Mouse (Mus musculus): Measurements from ENCODE around the gene Spag17. TPM values are rescaled to one million over a fixed set of nuclear protein-coding genes. Genes with fewer than 3 reads are reported as not detected.

Gene Spag17
- polyA plus RNA-seq, 1 experiment from 2014 or later, result 0.52 TPM

- H3K27ac ChIP-seq (ENCODE audit: low read depth, low read length), result no peak overlapping the region
- H3K9me3 ChIP-seq (ENCODE audit: control insufficient read depth, low read length), result no peaks in the 10 kb centered on the region
- ATAC-seq (ENCODE audit: low read depth), result no peak
- no peak overlapping the region for H3K4me3 ChIP-seq (ENCODE audit: low read depth, low read length)
- no peaks in the 10 kb centered on the region for H3K27me3 ChIP-seq (ENCODE audit: control insufficient read depth, insufficient read depth, low read length)
- H3K4me1 ChIP-seq (ENCODE audit: control insufficient read depth, insufficient read depth, low read length), result peaks cover 15% of the 10 kb centered on the region
- H3K4me2 ChIP-seq (ENCODE audit: low read depth, low read length), result no peak overlapping the region
- no peaks in the 10 kb centered on the region for H3K36me3 ChIP-seq (ENCODE audit: control insufficient read depth, insufficient read depth, low read length)
- no peak overlapping the region for H3K9ac ChIP-seq (replicated peaks; ENCODE audit: low read depth, low read length)
Measured at GRCm38 (mm10) chr3:100164991-100165390, 279.8 kb downstream of the Spag17 start.

GRCm38 (mm10) chr3:100176031-100176430 is 290.8 kb downstream of the Spag17 start:
- Histone ChIP-seq H3K9ac (replicated peaks; ENCODE audit: low read depth, low read length) (no peak overlapping the region), H3K4me1 (ENCODE audit: control insufficient read depth, insufficient read depth, low read length) (no peaks in the 10 kb centered on the region), H3K27me3 (ENCODE audit: control insufficient read depth, insufficient read depth, low read length) (no peaks in the 10 kb centered on the region), H3K36me3 (ENCODE audit: control insufficient read depth, insufficient read depth, low read length) (peaks cover 56% of the 10 kb centered on the region), H3K4me2 (ENCODE audit: low read depth, low read length) (no peak overlapping the region), H3K9me3 (ENCODE audit: control insufficient read depth, low read length) (no peaks in the 10 kb centered on the region), H3K4me3 (ENCODE audit: low read depth, low read length) (no peak overlapping the region), H3K27ac (ENCODE audit: low read depth, low read length) (no peak overlapping the region)
- no peak for ATAC-seq (ENCODE audit: low read depth)
- 93% methylated on average over 2 of the region's 2 CpGs for WGBS

- peaks cover 50% of the 10 kb centered on the region for H3K36me3 ChIP-seq (ENCODE audit: control insufficient read depth, insufficient read depth, low read length)
- H3K27me3 ChIP-seq (ENCODE audit: control insufficient read depth, insufficient read depth, low read length), result no peaks in the 10 kb centered on the region
- H3K9ac ChIP-seq (replicated peaks; ENCODE audit: low read depth, low read length), result no peak overlapping the region
- no peak overlapping the region for H3K4me2 ChIP-seq (ENCODE audit: low read depth, low read length)
- 94% methylated on average over 3 of the region's 3 CpGs for WGBS
- H3K27ac ChIP-seq (ENCODE audit: low read depth, low read length), result no peak overlapping the region
- no peaks in the 10 kb centered on the region for H3K4me1 ChIP-seq (ENCODE audit: control insufficient read depth, insufficient read depth, low read length)
- H3K4me3 ChIP-seq (ENCODE audit: low read depth, low read length), result no peak overlapping the region
- no peak for ATAC-seq (ENCODE audit: low read depth)
- no peaks in the 10 kb centered on the region for H3K9me3 ChIP-seq (ENCODE audit: control insufficient read depth, low read length)
Measured at GRCm38 (mm10) chr3:100180471-100180870, 295.3 kb downstream of the Spag17 start.

DNA sequence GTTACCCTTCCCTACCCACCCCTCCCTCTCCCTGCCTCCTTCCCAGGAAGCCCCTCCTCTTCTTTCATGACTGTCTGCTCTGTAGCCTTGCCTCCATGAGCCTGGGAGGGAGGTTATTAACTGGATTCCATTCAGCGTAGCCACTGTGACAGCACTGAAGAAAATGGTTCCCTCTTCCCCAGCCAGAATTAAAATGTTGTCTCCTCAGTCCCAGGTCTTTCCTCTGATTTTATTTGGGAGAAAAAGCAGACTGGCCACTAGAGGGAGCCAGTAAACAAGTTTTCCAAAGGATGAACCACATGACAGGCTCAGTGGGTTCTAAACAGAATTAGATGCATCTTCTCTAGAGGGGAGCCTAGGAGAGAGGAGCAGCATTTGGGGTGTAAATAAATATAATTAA is 304.2 kb downstream of the Spag17 start:
- peak; percentile 94 for ATAC-seq (ENCODE audit: low read depth)
- Histone ChIP-seq H3K4me3 (ENCODE audit: low read depth, low read length) (no peak overlapping the region), H3K9ac (replicated peaks; ENCODE audit: low read depth, low read length) (no peak overlapping the region), H3K36me3 (ENCODE audit: control insufficient read depth, insufficient read depth, low read length) (peaks cover 18% of the 10 kb centered on the region; the same call in 1 of the 2 replicates), H3K4me1 (ENCODE audit: control insufficient read depth, insufficient read depth, low read length) (no peaks in the 10 kb centered on the region), H3K4me2 (ENCODE audit: low read depth, low read length) (no peak overlapping the region), H3K27me3 (ENCODE audit: control insufficient read depth, insufficient read depth, low read length) (no peaks in the 10 kb centered on the region), H3K9me3 (ENCODE audit: control insufficient read depth, low read length) (no peaks in the 10 kb centered on the region), H3K27ac (ENCODE audit: low read depth, low read length) (no peak overlapping the region)
- whole genome bisulfite sequencing, result 37% methylated on average over 1 of the region's 1 CpGs

DNA sequence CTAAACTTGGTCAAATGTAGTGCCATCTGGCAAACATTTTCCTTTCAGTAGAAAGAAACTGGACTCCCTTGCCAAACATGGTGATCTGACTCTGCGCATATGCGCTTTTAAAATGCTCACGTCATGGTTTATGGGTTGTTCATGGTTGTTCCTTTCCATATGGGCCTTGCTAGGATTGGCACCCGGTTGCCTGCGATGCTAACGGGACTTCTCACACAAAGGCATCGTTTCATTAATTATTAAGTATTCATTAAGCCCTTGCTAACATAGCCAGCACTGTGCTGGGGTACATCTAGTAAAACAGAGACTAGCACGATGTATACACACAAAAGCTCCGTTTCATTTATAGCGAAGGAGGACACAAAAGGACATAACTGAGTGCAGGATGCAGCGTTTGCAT is 304.7 kb downstream of the Spag17 start:
- 57% methylated on average over 11 of the region's 11 CpGs for WGBS
- no peak overlapping the region for H3K4me2 ChIP-seq (ENCODE audit: low read depth, low read length)
- peak; percentile 91 for ATAC-seq (ENCODE audit: low read depth)
- H3K27ac ChIP-seq (ENCODE audit: low read depth, low read length), result peak overlapping the region; percentile 55; the same call in 1 of the 2 replicates
- no peak overlapping the region for H3K4me3 ChIP-seq (ENCODE audit: low read depth, low read length)
- H3K4me1 ChIP-seq (ENCODE audit: control insufficient read depth, insufficient read depth, low read length), result no peaks in the 10 kb centered on the region
- H3K9me3 ChIP-seq (ENCODE audit: control insufficient read depth, low read length), result no peaks in the 10 kb centered on the region
- H3K36me3 ChIP-seq (ENCODE audit: control insufficient read depth, insufficient read depth, low read length), result peaks cover 17% of the 10 kb centered on the region; the same call in 1 of the 2 replicates
- H3K27me3 ChIP-seq (ENCODE audit: control insufficient read depth, insufficient read depth, low read length), result no peaks in the 10 kb centered on the region
- H3K9ac ChIP-seq (replicated peaks; ENCODE audit: low read depth, low read length), result no peak overlapping the region
